Mouse (Mus musculus) megakaryocyte, embryonic 14.5 days (primary cell): Measurements from ENCODE around the gene Myo1b.

Experiments used
- FLI1 ChIP-seq: IDR thresholded peaks from 2 replicates; pipeline ENCODE4 v1.6.1; 2012; ENCODE audit warnings: low read length, inconsistent platforms, mixed read lengths
- GATA1 ChIP-seq: IDR thresholded peaks from 3 replicates; pipeline ENCODE4 v1.6.1; 2012; ENCODE audit warnings: mixed read lengths, low read length, inconsistent platforms, borderline replicate concordance

DNA sequence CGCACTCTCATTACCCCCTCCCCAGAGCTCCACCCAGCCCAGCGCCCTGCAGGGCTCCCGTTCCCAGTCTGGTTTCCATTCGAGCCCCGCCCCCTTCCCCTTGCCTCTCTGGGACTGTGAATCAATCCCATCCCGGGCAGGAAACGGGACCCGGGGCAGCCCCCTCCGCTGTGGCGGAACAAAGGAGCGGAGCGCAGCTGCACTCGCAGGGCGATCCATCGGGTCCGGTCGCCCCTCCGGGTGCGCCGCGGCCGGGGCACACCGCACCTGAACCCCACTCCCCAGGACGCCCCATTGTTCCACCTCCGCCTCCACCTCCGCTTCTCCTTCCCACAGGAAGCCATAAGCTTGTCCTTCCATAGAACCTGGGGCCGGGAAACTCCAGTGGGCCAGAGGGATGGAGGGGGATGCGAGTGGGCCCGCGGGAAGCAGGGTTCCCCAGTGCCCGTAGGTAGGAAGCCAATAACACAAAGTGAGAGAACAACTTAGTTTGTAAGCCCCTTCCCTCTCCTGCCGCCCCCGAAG, 758 bp downstream of the Myo1b start:
- TF ChIP-seq FLI1: no peak
- TF ChIP-seq GATA1: no peak
